Mouse (Mus musculus) bone marrow, adult 2 months (tissue): ENCODE data around the gene Slc9a1. TPM values are rescaled to one million over a fixed set of nuclear protein-coding genes. Genes with fewer than 3 reads are reported as not detected.
A peak's percentile ranks its signal among the peaks of the same experiment; 100 is the strongest.

Source experiments
- H3K27ac ChIP-seq: fragments of 200-500 bp; 2 replicates; pipeline ENCODE4 v1.5.1; 2012; ENCODE audit warnings: low read depth, mild to moderate bottlenecking, control low read depth, inconsistent platforms, low read length; ENCODE audit not compliant: control insufficient read depth, poor library complexity, insufficient read depth
- H3K4me1 ChIP-seq: fragments of 200-500 bp; 2 replicates; pipeline ENCODE4 v1.6.1; 2011; ENCODE audit warnings: low read length; ENCODE audit not compliant: control insufficient read depth, insufficient read depth
- H3K4me3 ChIP-seq: fragments of 200-500 bp; replicated peaks from 2 replicates; pipeline ENCODE3; 2011; ENCODE audit warnings: mild to moderate bottlenecking, low read depth, low read length, control low read depth; ENCODE audit not compliant: control insufficient read depth
- CTCF ChIP-seq: fragments of 200-500 bp; IDR thresholded peaks from 2 replicates; pipeline ENCODE4 v1.5.1; 2011; ENCODE audit warnings: low read length, control low read depth; ENCODE audit not compliant: control insufficient read depth, insufficient read depth
- POLR2A ChIP-seq: fragments of 200-500 bp; IDR thresholded peaks from 2 replicates; pipeline ENCODE4 v1.6.1; 2011; ENCODE audit warnings: low read depth, mild to moderate bottlenecking, control low read depth, low read length, borderline replicate concordance; ENCODE audit not compliant: control insufficient read depth
- WGBS: fragments of 180-500 bp; shearing (Covaris S2); methylation state at CpG from one replicate; pipeline ENCODE4 v1.1.7; 2018; 5-methylcytosine and 5-hydroxymethylcytosine counted together
- polyA plus RNA-seq: library from polyadenylated mRNA; stranded (reverse); fragments of >200 nt; gene quantifications from 2 replicates; pipeline ENCODE4 v1.2.4, GENCODE M21; 2011; ENCODE audit warnings: low replicate concordance; ENCODE audit not compliant: missing spikeins, insufficient read depth, insufficient read length

Gene Slc9a1
- polyA plus RNA-seq, 1 experiment = 31.3 TPM

GRCm38 (mm10) chr4:133445727-133446126 is 76.2 kb downstream of the Slc9a1 start:
- Histone ChIP-seq H3K27ac (no peak overlapping the region), H3K4me1 (no peaks in the 10 kb centered on the region; the same call in 1 of the 2 replicates), H3K4me3 (no peak overlapping the region)
- TF ChIP-seq CTCF (no peak), POLR2A (no peak)
- WGBS = 77% methylated on average over 5 of the region's 5 CpGs

- TF ChIP-seq POLR2A = no peak
- no peak for TF ChIP-seq CTCF
- H3K4me3 ChIP-seq = no peak overlapping the region
- H3K27ac ChIP-seq = no peak overlapping the region
- 62% methylated on average over 5 of the region's 5 CpGs for WGBS
- H3K4me1 ChIP-seq = no peaks in the 10 kb centered on the region; the same call in 1 of the 2 replicates
Measured at GRCm38 (mm10) chr4:133447366-133447765, 77.9 kb downstream of the Slc9a1 start.

- H3K4me1 ChIP-seq = no peaks in the 10 kb centered on the region; the same call in 1 of the 2 replicates
- WGBS = 81% methylated on average over 11 of the region's 11 CpGs
- TF ChIP-seq CTCF (no peak), POLR2A (no peak)
- no peak overlapping the region for H3K27ac ChIP-seq
- H3K4me3 ChIP-seq = no peak overlapping the region
Measured at GRCm38 (mm10) chr4:133447967-133448366, 78.5 kb downstream of the Slc9a1 start.

GRCm38 (mm10) chr4:133448708-133449388 is 79.3 kb downstream of the Slc9a1 start:
- no peak for TF ChIP-seq CTCF
- TF ChIP-seq POLR2A = no peak
- Histone ChIP-seq H3K4me1 (no peaks in the 10 kb centered on the region; the same call in 1 of the 2 replicates), H3K27ac (no peak overlapping the region), H3K4me3 (no peak overlapping the region)
- 42% methylated on average over 8 of the region's 8 CpGs for WGBS

GRCm38 (mm10) chr4:133449726-133450125 is 80.2 kb downstream of the Slc9a1 start:
- TF ChIP-seq POLR2A (no peak), CTCF (peak; percentile 90)
- 23% methylated on average over 13 of the region's 13 CpGs for WGBS
- Histone ChIP-seq H3K4me3 (no peak overlapping the region), H3K27ac (no peak overlapping the region), H3K4me1 (no peaks in the 10 kb centered on the region; the same call in 1 of the 2 replicates)

GRCm38 (mm10) chr4:133451536-133451935 is 82.0 kb downstream of the Slc9a1 start:
- H3K4me3 ChIP-seq = no peak overlapping the region
- H3K27ac ChIP-seq = no peak overlapping the region
- WGBS = 7% methylated on average over 10 of the region's 10 CpGs
- no peaks in the 10 kb centered on the region; the same call in 1 of the 2 replicates for H3K4me1 ChIP-seq
- TF ChIP-seq POLR2A (no peak), CTCF (peak; percentile 96)

GRCm38 (mm10) chr4:133452433-133452832 is 82.9 kb downstream of the Slc9a1 start:
- 61% methylated on average over 7 of the region's 7 CpGs for WGBS
- Histone ChIP-seq H3K4me1 (no peaks in the 10 kb centered on the region; the same call in 1 of the 2 replicates), H3K27ac (no peak overlapping the region), H3K4me3 (no peak overlapping the region)
- TF ChIP-seq POLR2A = no peak
- no peak for TF ChIP-seq CTCF

- Histone ChIP-seq H3K4me1 (no peaks in the 10 kb centered on the region), H3K4me3 (no peak overlapping the region), H3K27ac (no peak overlapping the region)
- 14% methylated on average over 3 of the region's 3 CpGs for WGBS
- TF ChIP-seq CTCF = no peak
- TF ChIP-seq POLR2A = no peak
Measured at GRCm38 (mm10) chr4:133458044-133458443, 88.5 kb downstream of the Slc9a1 start.

- TF ChIP-seq POLR2A (no peak), CTCF (no peak)
Measured at GRCm38 (mm10) chr4:133460006-133460405, 90.5 kb downstream of the Slc9a1 start.

More at GRCm38 (mm10) chr4:133460006-133460405, 90.5 kb downstream of the Slc9a1 start:
- Histone ChIP-seq H3K4me3 (no peak overlapping the region), H3K27ac (no peak overlapping the region), H3K4me1 (no peaks in the 10 kb centered on the region)
- WGBS = 87% methylated on average over 1 of the region's 1 CpGs
